In genomic region chr6:124406326-124406725, GRCm38 (mm10) we compare ENCODE assay signal across 17 mouse cellular contexts. TPM values are rescaled to one million over a fixed set of nuclear protein-coding genes. Genes with fewer than 3 reads are reported as not detected.
"Had no signal": no experiment of that assay in that cellular context is flagged by ENCODE, and none has a peak within 500 bp of the region (broad histone marks: within the 10 kb centered on the region; RNA-seq: fewer than 3 reads in every experiment).

No protein-coding gene starts in this region.

- ATAC-seq: midbrain, embryonic 15.5 days had no signal

- H3K9ac ChIP-seq: hindbrain, embryonic 15.5 days; limb, embryonic 13.5 days; liver, embryonic 14.5 days; lung, embryonic 14.5 days; midbrain, embryonic 15.5 days; neural tube, embryonic 12.5 days; stomach, embryonic 15.5 days had no signal

- H3K4me3 ChIP-seq: hindbrain, embryonic 15.5 days; limb, embryonic 13.5 days; megakaryocyte, embryonic 14.5 days; midbrain, embryonic 15.5 days; neural tube, embryonic 12.5 days; stomach, embryonic 15.5 days had no signal

- H3K27me3 ChIP-seq: hindbrain, embryonic 15.5 days; limb, embryonic 13.5 days; megakaryocyte, embryonic 14.5 days; midbrain, embryonic 15.5 days; neural tube, embryonic 12.5 days; stomach, embryonic 15.5 days had no signal

- H3K4me1 ChIP-seq: hindbrain, embryonic 15.5 days; limb, embryonic 13.5 days; midbrain, embryonic 15.5 days; neural tube, embryonic 12.5 days; stomach, embryonic 15.5 days had no signal

- H3K9me3 ChIP-seq: hindbrain, embryonic 15.5 days; limb, embryonic 13.5 days; megakaryocyte, embryonic 14.5 days; midbrain, embryonic 15.5 days; neural tube, embryonic 12.5 days; stomach, embryonic 15.5 days had no signal

- H3K4me2 ChIP-seq: hindbrain, embryonic 15.5 days; limb, embryonic 13.5 days; lung, embryonic 14.5 days; midbrain, embryonic 11.5 days; midbrain, embryonic 15.5 days; neural tube, embryonic 12.5 days; stomach, embryonic 15.5 days had no signal

- DNase-seq: left cerebral cortex, postnatal 4 days; lung, embryonic 14.5 days; lung, postnatal 10 days; retina, postnatal 1 day; right cerebral cortex, postnatal 4 days; thymus, postnatal 4 days had no signal

- H3K27ac ChIP-seq: hindbrain, embryonic 15.5 days; limb, embryonic 13.5 days; liver, embryonic 14.5 days; macrophage; midbrain, embryonic 15.5 days; neural tube, embryonic 12.5 days; stomach, embryonic 15.5 days had no signal

RNA-seq across cellular contexts. Expression of gene Clstn3, which starts 58.3 kb away (rescaled TPM):
- total RNA-seq: monocyte, adult 5-6 weeks; neutrophil, adult 5-6 weeks had no signal
